Mouse (Mus musculus): Measurements from ENCODE around the gene Taar9. TPM values are rescaled to one million over a fixed set of nuclear protein-coding genes. Genes with fewer than 3 reads are reported as not detected.
"Not testable (repeated sequence)": the region's sequence is repeated elsewhere in the genome, so short reads cannot be mapped to it uniquely, and the experiment has no call there.

The Taar9 gene
- not detected in 2 replicates for polyA plus RNA-seq (2011; ENCODE audit: insufficient read depth, insufficient read length, low read depth, missing spikeins)

GRCm38 (mm10) chr10:24109434-24109833 is at the start of gene Taar9:
Gene Taar9, minus strand, starts transcription at chr10:24109534.
- H3K9ac ChIP-seq (ENCODE audit: low read depth, poor library complexity, severe bottlenecking); H3K27me3 ChIP-seq (ENCODE audit: control insufficient read depth, insufficient read depth, low read length, poor library complexity, severe bottlenecking); H3K9me3 ChIP-seq (replicated peaks; ENCODE audit: control insufficient read depth, insufficient read depth, low read length, poor library complexity, severe bottlenecking); H3K4me1 ChIP-seq (ENCODE audit: control insufficient read depth, insufficient read depth, low read length); H3K27ac ChIP-seq (ENCODE audit: insufficient read depth, low read length); H3K4me3 ChIP-seq (ENCODE audit: low read depth, low read length); H3K36me3 ChIP-seq (ENCODE audit: control insufficient read depth, insufficient read depth, low read length, poor library complexity, severe bottlenecking): not testable (repeated sequence)

GRCm38 (mm10) chr10:24158470-24159254 is 49.3 kb upstream of the Taar9 start:
- TF ChIP-seq EP300 (IDR thresholded peaks at IDR 0.05; ENCODE audit: insufficient read depth, low read depth, low read length): peak; percentile 83; the same call in 1 of the 2 replicates
- no peak for TF ChIP-seq CTCF (IDR thresholded peaks at IDR 0.05; ENCODE audit: low read depth, low read length)
- peak overlapping the region; percentile 76 for H3K27ac ChIP-seq (ENCODE audit: insufficient read depth, low read length)
- no peak overlapping the region for H3K4me3 ChIP-seq (ENCODE audit: low read depth, low read length)
- H3K36me3 ChIP-seq (ENCODE audit: control insufficient read depth, insufficient read depth, low read length, poor library complexity, severe bottlenecking): peaks cover 4% of the 10 kb centered on the region; the same call in 1 of the 2 replicates
- H3K27me3 ChIP-seq (ENCODE audit: control insufficient read depth, insufficient read depth, low read length, poor library complexity, severe bottlenecking): no peaks in the 10 kb centered on the region
- no peak overlapping the region for H3K9ac ChIP-seq (ENCODE audit: low read depth, poor library complexity, severe bottlenecking)
- no peaks in the 10 kb centered on the region for H3K9me3 ChIP-seq (replicated peaks; ENCODE audit: control insufficient read depth, insufficient read depth, low read length, poor library complexity, severe bottlenecking)
- H3K4me1 ChIP-seq (ENCODE audit: control insufficient read depth, insufficient read depth, low read length): no peaks in the 10 kb centered on the region

- no peak overlapping the region for H3K9ac ChIP-seq (ENCODE audit: low read depth, poor library complexity, severe bottlenecking)
- H3K4me3 ChIP-seq (ENCODE audit: low read depth, low read length): no peak overlapping the region
- no peaks in the 10 kb centered on the region for H3K9me3 ChIP-seq (replicated peaks; ENCODE audit: control insufficient read depth, insufficient read depth, low read length, poor library complexity, severe bottlenecking)
- no peaks in the 10 kb centered on the region for H3K27me3 ChIP-seq (ENCODE audit: control insufficient read depth, insufficient read depth, low read length, poor library complexity, severe bottlenecking)
- no peaks in the 10 kb centered on the region for H3K36me3 ChIP-seq (ENCODE audit: control insufficient read depth, insufficient read depth, low read length, poor library complexity, severe bottlenecking)
- TF ChIP-seq CTCF (IDR thresholded peaks at IDR 0.05; ENCODE audit: low read depth, low read length) (no peak), EP300 (IDR thresholded peaks at IDR 0.05; ENCODE audit: insufficient read depth, low read depth, low read length) (no peak), POLR2A (IDR thresholded peaks at IDR 0.05; ENCODE audit: insufficient read depth, low read length) (no peak)
- no peaks in the 10 kb centered on the region for H3K4me1 ChIP-seq (ENCODE audit: control insufficient read depth, insufficient read depth, low read length)
- H3K27ac ChIP-seq (ENCODE audit: insufficient read depth, low read length): no peak overlapping the region
These were observed 40.8 kb upstream of the Taar9 start for GRCm38 (mm10) chr10:24150086-24150485.

GRCm38 (mm10) chr10:24149135-24149781 is 39.9 kb upstream of the Taar9 start, which contains the start of gene Stx7:
Gene Stx7, plus strand, starts transcription at chr10:24149302.
- no peaks in the 10 kb centered on the region for H3K9me3 ChIP-seq (replicated peaks; ENCODE audit: control insufficient read depth, insufficient read depth, low read length, poor library complexity, severe bottlenecking)
- no peaks in the 10 kb centered on the region for H3K36me3 ChIP-seq (ENCODE audit: control insufficient read depth, insufficient read depth, low read length, poor library complexity, severe bottlenecking)
- H3K4me1 ChIP-seq (ENCODE audit: control insufficient read depth, insufficient read depth, low read length): no peaks in the 10 kb centered on the region
- TF ChIP-seq EP300 (IDR thresholded peaks at IDR 0.05; ENCODE audit: insufficient read depth, low read depth, low read length) (no peak), CTCF (IDR thresholded peaks at IDR 0.05; ENCODE audit: low read depth, low read length) (no peak), POLR2A (IDR thresholded peaks at IDR 0.05; ENCODE audit: insufficient read depth, low read length) (no peak)
- H3K27me3 ChIP-seq (ENCODE audit: control insufficient read depth, insufficient read depth, low read length, poor library complexity, severe bottlenecking): no peaks in the 10 kb centered on the region
- H3K4me3 ChIP-seq (ENCODE audit: low read depth, low read length): peak within 1 kb of the TSS; percentile 87
- H3K27ac ChIP-seq (ENCODE audit: insufficient read depth, low read length): no peak within 1 kb of the TSS
- peak within 1 kb of the TSS; percentile 80 for H3K9ac ChIP-seq (ENCODE audit: low read depth, poor library complexity, severe bottlenecking)

- Histone ChIP-seq H3K9me3 (replicated peaks; ENCODE audit: control insufficient read depth, insufficient read depth, low read length, poor library complexity, severe bottlenecking) (no peaks in the 10 kb centered on the region), H3K27ac (ENCODE audit: insufficient read depth, low read length) (no peak overlapping the region), H3K4me1 (ENCODE audit: control insufficient read depth, insufficient read depth, low read length) (no peaks in the 10 kb centered on the region), H3K27me3 (ENCODE audit: control insufficient read depth, insufficient read depth, low read length, poor library complexity, severe bottlenecking) (no peaks in the 10 kb centered on the region), H3K4me3 (ENCODE audit: low read depth, low read length) (no peak overlapping the region), H3K9ac (ENCODE audit: low read depth, poor library complexity, severe bottlenecking) (no peak overlapping the region), H3K36me3 (ENCODE audit: control insufficient read depth, insufficient read depth, low read length, poor library complexity, severe bottlenecking) (no peaks in the 10 kb centered on the region)
- TF ChIP-seq POLR2A (IDR thresholded peaks at IDR 0.05; ENCODE audit: insufficient read depth, low read length): no peak
- no peak for TF ChIP-seq CTCF (IDR thresholded peaks at IDR 0.05; ENCODE audit: low read depth, low read length)
- no peak for TF ChIP-seq EP300 (IDR thresholded peaks at IDR 0.05; ENCODE audit: insufficient read depth, low read depth, low read length)
These were observed 33.4 kb upstream of the Taar9 start for GRCm38 (mm10) chr10:24142735-24143134.

GRCm38 (mm10) chr10:24138623-24139261 is 29.4 kb upstream of the Taar9 start:
- TF ChIP-seq POLR2A (IDR thresholded peaks at IDR 0.05; ENCODE audit: insufficient read depth, low read length) (no peak), EP300 (IDR thresholded peaks at IDR 0.05; ENCODE audit: insufficient read depth, low read depth, low read length) (no peak), CTCF (IDR thresholded peaks at IDR 0.05; ENCODE audit: low read depth, low read length) (no peak)
- H3K27me3 ChIP-seq (ENCODE audit: control insufficient read depth, insufficient read depth, low read length, poor library complexity, severe bottlenecking): no peaks in the 10 kb centered on the region

More at GRCm38 (mm10) chr10:24138623-24139261, 29.4 kb upstream of the Taar9 start:
- Histone ChIP-seq H3K27ac (ENCODE audit: insufficient read depth, low read length) (no peak overlapping the region), H3K4me3 (ENCODE audit: low read depth, low read length) (no peak overlapping the region), H3K9ac (ENCODE audit: low read depth, poor library complexity, severe bottlenecking) (no peak overlapping the region), H3K9me3 (replicated peaks; ENCODE audit: control insufficient read depth, insufficient read depth, low read length, poor library complexity, severe bottlenecking) (no peaks in the 10 kb centered on the region), H3K4me1 (ENCODE audit: control insufficient read depth, insufficient read depth, low read length) (no peaks in the 10 kb centered on the region), H3K36me3 (ENCODE audit: control insufficient read depth, insufficient read depth, low read length, poor library complexity, severe bottlenecking) (no peaks in the 10 kb centered on the region)

Data from ES-Bruce4 (cell line).